Mouse (Mus musculus) adrenal gland, postnatal 36 days (tissue): ENCODE results near the gene Comp. TPM values are rescaled to one million over a fixed set of nuclear protein-coding genes. Genes with fewer than 3 reads are reported as not detected.

ENCODE experiments used
- DNase-seq, 2 experiments: peaks; one replicate each; pipeline ENCODE4 v3.0.0; 2021; ENCODE audit warnings: mixed read lengths in 1 of 2
- long read RNA-seq, 2 experiments: library from polyadenylated mRNA; stranded (forward); transcript quantifications; one replicate each; pipeline ENCODE4 v2.0.0; 2021; ENCODE audit warnings: borderline sequencing depth in 2 of 2
- total RNA-seq, 2 experiments: library from RNA; stranded (reverse); gene quantifications; 2 replicates each; pipeline ENCODE4 v1.2.3; 2021

Gene Comp
- not detected for total RNA-seq
- long read RNA-seq, experiment 1, result 0 reads
- long read RNA-seq, experiment 2, result 0 reads

- no peak for DNase-seq
Observed at GRCm38 (mm10) chr8:70373397-70374317, at the start of gene Comp. Gene Comp, plus strand, starts transcription at chr8:70373558.

GRCm38 (mm10) chr8:70323716-70324115, 49.6 kb upstream of the Comp start:
- no peak for DNase-seq

- DNase-seq, result no peak
Observed at GRCm38 (mm10) chr8:70327512-70327911, 45.8 kb upstream of the Comp start.

- no peak for DNase-seq
Observed at GRCm38 (mm10) chr8:70329124-70329834, 44.1 kb upstream of the Comp start, which contains the start of gene Gdf1. Gene Gdf1, plus strand, starts transcription at chr8:70329817.

GRCm38 (mm10) chr8:70329835-70330740, 43.3 kb upstream of the Comp start:
- DNase-seq, result peak in 1 of 2 experiments; percentile 54

- DNase-seq, result peak; percentile 70 to 80
Observed at GRCm38 (mm10) chr8:70330741-70331364, 42.5 kb upstream of the Comp start.

- no peak for DNase-seq
Observed at GRCm38 (mm10) chr8:70331526-70331925, 41.8 kb upstream of the Comp start.

- DNase-seq, result peak; percentile 74 to 83
Observed at GRCm38 (mm10) chr8:70332070-70332877, 41.1 kb upstream of the Comp start.

GRCm38 (mm10) chr8:70332878-70333202, 40.5 kb upstream of the Comp start:
- DNase-seq, result no peak

GRCm38 (mm10) chr8:70338931-70339330, 34.4 kb upstream of the Comp start:
- no peak for DNase-seq

- no peak for DNase-seq
Observed at GRCm38 (mm10) chr8:70340659-70341058, 32.7 kb upstream of the Comp start.

- DNase-seq, result no peak
Observed at GRCm38 (mm10) chr8:70342007-70342406, 31.4 kb upstream of the Comp start.

- no peak for DNase-seq
Observed at GRCm38 (mm10) chr8:70343076-70343475, 30.3 kb upstream of the Comp start.

- DNase-seq, result peak in 1 of 2 experiments; percentile 54
Observed at GRCm38 (mm10) chr8:70343696-70344095, 29.7 kb upstream of the Comp start.

GRCm38 (mm10) chr8:70344279-70344678, 29.1 kb upstream of the Comp start:
- DNase-seq, result peak; percentile 57 to 71

GRCm38 (mm10) chr8:70347443-70347842, 25.9 kb upstream of the Comp start:
- DNase-seq, result no peak

GRCm38 (mm10) chr8:70347860-70348420, 25.4 kb upstream of the Comp start:
- no peak for DNase-seq

- DNase-seq, result no peak
Observed at GRCm38 (mm10) chr8:70351035-70351999, 22.0 kb upstream of the Comp start.

GRCm38 (mm10) chr8:70352000-70352384, 21.4 kb upstream of the Comp start:
- no peak for DNase-seq
